Mouse (Mus musculus): ENCODE measurements at regions not wholly inside any gene's neighbourhood (a gene's known extent, or its start where the extent isn't known, plus 50 kb on each side); places are given as distances from the start of the nearest gene placed in this dataset.
A peak's percentile ranks its signal among the peaks of the same experiment; 100 is the strongest.

- no peak for DNase-seq (ENCODE audit: low spot score in 2 of 2)
These were observed 178.8 kb downstream of the Spry2 start for GRCm38 (mm10) chr14:105717821-105718220.

DNA sequence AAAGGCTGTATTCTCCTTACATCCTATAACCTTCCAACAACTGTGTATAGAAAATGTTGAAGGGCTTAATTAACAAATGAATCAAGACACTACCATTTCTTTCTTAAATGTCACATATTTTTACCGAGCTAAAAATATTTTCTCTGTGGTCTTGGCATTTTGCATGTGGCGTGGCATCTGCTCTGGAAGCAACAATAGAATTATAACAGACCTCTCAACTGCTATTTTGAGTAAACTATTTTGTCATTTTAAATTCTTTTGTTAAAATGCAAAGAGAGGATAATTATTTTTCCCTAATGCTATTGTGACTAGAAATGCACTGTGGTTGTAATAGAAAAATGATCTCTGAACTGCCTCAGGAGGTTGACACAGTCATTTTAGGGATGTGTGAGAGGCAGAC is 187.9 kb downstream of the Spry2 start:
- no peak for DNase-seq (ENCODE audit: low spot score in 2 of 2)

DNA sequence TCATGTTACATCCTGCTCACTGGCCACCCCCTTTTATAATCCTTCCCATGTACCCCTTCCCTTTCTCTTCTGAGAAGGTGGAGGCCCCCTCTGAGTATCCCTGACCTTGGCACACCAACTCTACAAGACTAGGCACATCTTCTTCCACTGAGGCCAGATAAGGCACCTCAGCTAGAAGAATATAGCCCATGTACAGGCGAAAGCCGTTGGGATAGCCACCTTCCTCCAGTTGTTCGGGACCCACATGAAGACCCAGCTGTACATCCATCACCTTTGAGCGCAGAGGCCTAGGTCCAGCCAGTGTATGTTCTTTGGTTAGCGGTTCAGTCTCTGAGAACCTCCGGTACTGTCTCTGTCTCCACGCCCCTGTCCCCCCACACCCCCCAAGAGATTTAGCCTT is 189.9 kb downstream of the Spry2 start:
- DNase-seq (ENCODE audit: low spot score in 2 of 2), result no peak

- no peak for DNase-seq (ENCODE audit: low spot score in 2 of 2)
These were observed 198.0 kb downstream of the Spry2 start for GRCm38 (mm10) chr14:105698616-105699015.

DNA sequence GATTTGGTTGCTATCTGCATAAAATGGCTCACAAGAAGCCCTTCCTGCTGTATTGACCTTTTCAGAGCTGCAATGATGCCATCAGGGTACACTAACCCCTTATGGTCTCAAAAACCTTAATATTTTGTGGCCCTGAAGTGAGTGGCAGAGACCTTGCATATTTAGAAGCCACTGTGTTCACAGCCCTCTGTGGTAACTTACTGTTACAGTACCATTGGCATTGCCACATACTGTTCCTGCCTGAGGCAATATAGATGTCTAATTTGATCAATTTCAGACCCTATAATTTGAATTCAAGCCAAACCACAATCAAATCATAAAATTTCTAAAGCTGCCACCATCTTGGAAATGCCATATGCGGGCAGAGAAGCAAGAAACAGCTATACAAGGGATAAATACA is 198.5 kb downstream of the Spry2 start:
- no peak for DNase-seq (ENCODE audit: low spot score in 2 of 2)

GRCm38 (mm10) chr14:105697398-105697797 is 199.2 kb downstream of the Spry2 start:
- DNase-seq (ENCODE audit: low spot score in 2 of 2), result no peak

DNA sequence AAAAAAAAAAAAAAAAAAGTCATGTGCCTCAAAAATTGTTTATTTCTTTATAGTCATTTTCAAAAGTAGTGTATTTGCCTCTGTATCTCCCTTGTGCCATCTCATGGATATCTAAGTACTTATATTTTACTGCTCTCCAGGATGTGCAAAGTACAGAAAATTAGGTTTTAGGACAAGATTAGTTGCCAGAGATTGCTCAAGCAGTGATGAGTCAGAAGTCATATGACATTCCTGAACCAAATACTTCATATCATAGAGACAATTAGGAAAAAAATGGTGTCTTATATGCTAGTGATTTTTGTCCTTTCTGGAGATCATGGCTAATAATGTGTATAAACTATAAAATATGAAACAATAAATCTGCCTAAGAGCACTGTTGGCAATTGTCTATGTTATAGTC is 201.7 kb downstream of the Spry2 start:
- no peak for DNase-seq (ENCODE audit: low spot score in 2 of 2)

DNA sequence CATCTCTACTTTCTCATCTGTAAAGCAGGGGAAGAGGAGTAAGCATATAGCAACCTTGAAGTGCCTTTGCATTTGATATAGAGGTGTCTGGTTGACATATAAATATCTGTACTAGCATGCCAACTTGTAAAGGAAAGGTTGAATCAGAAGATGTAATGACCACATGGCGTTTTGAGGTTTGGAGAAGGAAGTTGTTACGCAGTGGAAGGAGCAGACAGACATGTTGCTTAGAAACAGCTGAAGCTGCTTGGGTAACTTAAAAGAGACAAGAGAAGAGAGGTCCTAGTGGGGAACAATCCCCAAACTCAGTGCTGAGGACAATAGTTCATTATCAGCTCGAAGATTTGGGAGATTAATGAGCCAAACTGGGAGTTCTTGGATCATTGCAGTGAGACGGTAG is 202.9 kb downstream of the Spry2 start:
- DNase-seq (ENCODE audit: low spot score in 2 of 2), result no peak

DNA sequence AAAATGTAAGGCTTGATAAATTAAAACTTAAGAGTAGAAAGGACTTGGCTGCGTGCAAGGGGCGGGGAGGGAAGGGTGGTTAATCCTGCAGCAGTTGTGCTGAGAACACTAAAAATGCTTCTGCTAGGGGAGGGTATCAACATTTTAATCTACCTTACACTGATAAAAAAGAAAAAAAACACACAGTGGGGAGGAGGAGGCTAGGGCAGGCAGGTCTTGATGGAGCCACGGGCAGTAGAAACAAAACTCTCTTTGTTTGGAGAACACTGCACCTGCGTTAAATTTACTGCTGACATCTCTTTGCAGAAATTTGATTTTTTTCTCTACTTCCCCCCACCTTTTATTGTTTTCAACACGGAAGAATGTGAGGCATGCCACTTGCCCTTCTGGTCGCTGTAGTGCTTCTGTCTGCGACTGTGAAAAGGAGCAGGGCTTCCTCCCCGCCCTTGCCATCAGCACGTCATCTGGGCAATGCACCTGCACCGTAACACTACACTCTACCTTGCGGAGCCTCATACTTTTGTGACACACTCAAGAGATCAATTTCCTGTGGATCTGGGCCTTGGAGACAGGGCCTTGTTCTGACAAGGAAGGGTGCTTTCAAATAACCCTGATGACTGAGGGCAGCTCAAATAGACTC is 211.7 kb downstream of the Spry2 start:
- no peak for DNase-seq (ENCODE audit: low spot score in 2 of 2)

GRCm38 (mm10) chr14:105684329-105684728 is 212.3 kb downstream of the Spry2 start:
- no peak for DNase-seq (ENCODE audit: low spot score in 2 of 2)

DNA sequence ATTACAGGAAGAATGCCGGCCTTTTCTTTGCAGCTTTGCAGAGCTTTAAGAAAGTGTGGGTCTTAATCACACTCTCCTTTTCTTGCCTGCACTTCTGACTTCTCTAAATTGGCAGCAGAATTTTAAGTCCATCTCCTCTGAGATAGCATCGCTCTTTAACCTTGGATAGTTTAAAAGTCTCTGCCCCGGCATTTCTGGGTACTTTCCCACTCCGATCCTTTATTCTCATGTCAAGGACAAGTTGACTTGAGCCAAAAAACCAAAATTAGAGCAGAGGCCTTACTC is 220.0 kb downstream of the Spry2 start:
- no peak for DNase-seq (ENCODE audit: low spot score in 2 of 2)

DNA sequence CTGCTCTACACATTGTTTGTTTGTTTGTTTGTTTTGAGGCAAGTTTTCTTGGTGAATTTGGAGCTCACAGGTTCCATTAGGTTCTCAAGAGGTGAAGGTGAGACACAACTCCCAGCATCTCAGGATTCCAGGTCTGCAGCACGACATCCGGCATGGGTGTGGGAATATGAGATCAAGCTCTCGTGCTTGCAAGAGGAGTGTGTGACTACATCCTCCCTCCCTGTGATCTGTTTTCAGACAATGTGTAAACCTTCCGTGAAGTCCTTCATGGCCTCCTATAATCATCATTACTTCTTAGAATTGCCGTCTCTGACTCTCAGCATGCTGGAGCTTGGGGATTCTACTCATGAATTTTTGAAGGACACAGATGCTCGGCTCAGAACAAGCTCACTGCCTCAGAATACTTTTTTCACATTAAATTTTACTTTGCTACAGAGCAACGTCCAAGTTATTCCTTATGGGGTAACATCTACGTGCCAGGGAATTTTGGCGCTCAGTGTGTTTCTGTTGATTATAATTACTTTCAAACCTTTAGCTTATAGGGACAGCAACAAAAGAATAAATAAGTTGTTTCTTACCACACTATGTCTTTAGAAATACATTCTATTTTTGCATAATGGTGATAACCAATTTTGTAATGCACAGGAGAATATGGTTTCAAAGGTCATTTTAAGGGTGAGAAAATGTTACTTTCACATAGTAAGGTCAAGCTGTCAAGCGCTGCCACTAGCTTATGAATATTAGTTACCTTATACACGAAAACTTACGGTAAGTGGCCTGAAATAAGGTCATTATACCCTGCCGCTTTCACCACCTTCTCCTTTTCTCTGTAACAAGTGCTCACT is 220.6 kb downstream of the Spry2 start:
- no peak for DNase-seq (ENCODE audit: low spot score in 2 of 2)

GRCm38 (mm10) chr14:105675006-105675405 is 221.6 kb downstream of the Spry2 start:
- DNase-seq (ENCODE audit: low spot score in 2 of 2), result no peak

DNA sequence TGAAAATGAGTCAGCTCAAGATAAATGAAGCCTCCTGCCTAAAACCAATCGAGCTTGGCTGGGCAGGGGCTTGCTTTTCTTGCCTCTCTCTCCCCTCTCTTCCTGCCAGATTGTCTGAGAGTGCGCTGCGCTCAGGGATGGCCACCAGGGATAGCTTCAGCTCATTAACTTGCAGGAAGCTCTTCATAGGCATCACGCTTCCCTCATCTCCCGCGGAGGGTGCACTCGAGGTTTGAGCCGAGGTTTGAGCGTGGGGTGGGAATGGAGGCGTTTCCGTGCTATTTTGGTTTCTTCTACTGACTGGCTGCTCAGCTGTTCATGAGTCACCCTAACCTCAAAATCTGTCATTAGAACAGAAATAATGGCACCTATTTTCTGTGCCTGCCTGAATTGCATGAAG is 227.7 kb downstream of the Spry2 start:
- peak in 1 of 2 experiments; percentile 6 for DNase-seq (ENCODE audit: low spot score in 2 of 2)

GRCm38 (mm10) chr14:105664671-105665198 is 231.9 kb downstream of the Spry2 start:
- DNase-seq (ENCODE audit: low spot score in 2 of 2), result no peak

DNA sequence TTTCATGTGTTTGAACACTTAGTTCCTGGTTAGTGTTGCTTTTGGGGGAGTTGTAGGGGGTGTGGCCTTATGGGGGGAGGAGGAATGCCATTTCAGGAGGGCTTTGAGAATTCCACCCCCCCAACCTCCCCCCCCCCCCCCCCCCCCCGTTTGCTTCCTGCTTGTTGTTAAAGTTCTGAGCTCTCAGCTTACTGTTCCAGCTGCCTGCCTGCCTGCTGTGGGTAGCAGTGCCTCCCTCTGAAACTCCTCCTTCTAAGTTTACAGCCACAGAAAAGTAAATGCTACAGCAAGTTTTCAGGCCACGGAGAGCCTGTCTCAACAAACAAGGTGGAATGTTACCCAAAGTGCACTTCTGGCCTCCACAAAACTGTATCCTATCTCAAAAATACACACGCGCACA is 233.1 kb downstream of the Spry2 start:
- no peak for DNase-seq (ENCODE audit: low spot score in 2 of 2)

DNA sequence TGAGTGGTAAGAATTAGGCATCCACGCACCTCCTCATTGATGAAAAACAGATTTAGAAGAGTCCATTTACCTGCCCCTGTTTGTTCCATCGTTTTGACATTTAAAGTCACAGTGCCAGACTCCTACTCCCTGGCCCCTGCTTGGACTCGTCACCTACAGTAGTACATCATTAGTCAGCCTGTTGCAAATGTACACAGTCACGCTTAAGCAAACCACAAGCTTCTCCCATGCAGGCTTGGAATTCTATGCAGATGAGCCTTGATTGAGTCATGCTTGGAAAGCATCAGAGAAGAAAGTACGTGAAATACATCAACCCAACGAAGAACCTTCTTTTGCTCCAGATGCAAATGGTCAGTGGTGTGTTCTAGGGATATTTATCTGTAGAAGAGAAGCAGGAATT is 233.8 kb downstream of the Spry2 start:
- DNase-seq (ENCODE audit: low spot score in 2 of 2), result no peak

- DNase-seq (ENCODE audit: low spot score in 2 of 2), result no peak
These were observed 238.3 kb downstream of the Spry2 start for GRCm38 (mm10) chr14:105658316-105658715.

GRCm38 (mm10) chr14:105647166-105647565 is 249.5 kb downstream of the Spry2 start:
- no peak for DNase-seq (ENCODE audit: low spot score in 2 of 2)

DNA sequence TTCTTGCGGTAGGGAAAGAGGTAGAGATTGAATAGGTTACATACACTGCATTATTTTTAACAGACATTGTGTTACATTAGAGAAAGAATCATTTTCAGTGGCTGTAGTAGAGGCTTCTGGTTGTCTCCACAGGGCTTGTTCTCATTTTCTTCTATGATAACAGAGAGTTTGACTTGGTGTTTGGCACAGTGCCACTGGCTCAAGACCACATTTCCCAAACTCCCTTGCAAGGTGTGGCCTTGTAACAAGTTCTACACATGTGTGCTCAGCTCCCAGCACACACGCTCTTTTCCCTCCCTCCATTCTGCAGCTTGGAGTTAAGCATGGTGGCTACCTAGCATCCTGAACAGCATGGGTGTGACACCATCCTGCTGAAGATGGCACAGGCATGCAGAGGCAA is 252.2 kb downstream of the Spry2 start:
- no peak for DNase-seq (ENCODE audit: low spot score in 2 of 2)

DNA sequence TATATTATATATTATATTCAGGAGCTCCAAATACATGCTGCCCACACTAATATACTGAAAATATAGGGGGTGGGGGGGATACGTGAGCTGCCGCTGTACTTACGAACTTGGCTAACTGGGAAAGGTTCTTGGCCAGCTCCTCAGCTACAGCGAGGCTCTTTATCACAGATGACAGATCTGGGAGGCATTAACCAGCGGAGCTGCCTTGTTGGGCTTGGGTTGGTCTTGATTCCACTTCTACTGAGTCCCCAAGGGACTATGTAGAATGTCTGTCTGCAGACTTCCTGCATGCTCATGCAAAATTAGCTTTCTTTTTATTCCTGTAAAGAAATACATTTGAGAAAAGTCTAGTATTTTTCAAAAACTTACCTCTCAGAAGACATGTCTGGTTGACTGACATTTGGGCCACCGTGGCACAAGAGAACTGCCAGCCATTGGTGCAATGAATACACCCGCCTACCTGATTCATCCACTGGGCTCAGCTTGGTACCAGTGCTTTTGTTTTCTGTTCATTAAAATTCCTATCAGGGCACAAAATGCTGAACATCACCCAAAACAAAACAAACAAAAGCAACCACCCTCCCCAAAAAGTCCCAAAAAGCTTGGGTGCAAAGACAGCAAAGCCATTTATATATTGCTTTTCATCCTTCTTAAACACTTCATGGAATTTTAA is 253.2 kb downstream of the Spry2 start:
- DNase-seq (ENCODE audit: low spot score in 2 of 2), result no peak

GRCm38 (mm10) chr14:105632335-105632734 is 264.3 kb downstream of the Spry2 start:
- no peak for DNase-seq (ENCODE audit: low spot score in 2 of 2)

- DNase-seq (ENCODE audit: low spot score in 2 of 2), result no peak
These were observed 265.0 kb downstream of the Spry2 start for GRCm38 (mm10) chr14:105631681-105632031.
